Mouse (Mus musculus) ES-E14 (cell line): ENCODE measurements around the gene Cdhr2.

Source experiments
- HCFC1 ChIP-seq: IDR thresholded peaks from 2 replicates; pipeline ENCODE4 v1.6.1; 2012; ENCODE audit warnings: low read length, inconsistent platforms, borderline replicate concordance; ENCODE audit not compliant: insufficient read depth
- MAFK ChIP-seq: IDR thresholded peaks from 2 replicates; pipeline ENCODE4 v1.6.1; 2014; ENCODE audit warnings: mild to moderate bottlenecking, low read depth, low read length, inconsistent platforms; ENCODE audit not compliant: insufficient read depth
- ZC3H11A ChIP-seq: IDR thresholded peaks from 2 replicates; pipeline ENCODE4 v1.6.1; 2012; ENCODE audit warnings: low read depth, mild to moderate bottlenecking, inconsistent platforms, low read length, borderline replicate concordance
- ZNF384 ChIP-seq: IDR thresholded peaks from 2 replicates; pipeline ENCODE4 v1.6.1; 2012; ENCODE audit warnings: low read depth, low read length, inconsistent platforms

GRCm38 (mm10) chr13:54748190-54748589 is 46.9 kb downstream of the Cdhr2 start:
- TF ChIP-seq HCFC1: no peak
- TF ChIP-seq ZNF384: no peak
- no peak for TF ChIP-seq ZC3H11A
- TF ChIP-seq MAFK: no peak
